Mouse (Mus musculus): ENCODE data around the gene Csrp2. TPM values are rescaled to one million over a fixed set of nuclear protein-coding genes. Genes with fewer than 3 reads are reported as not detected.
A peak's percentile ranks its signal among the peaks of the same experiment; 100 is the strongest.

Gene Csrp2
- polyA plus RNA-seq, 1 experiment from 2014 or later = 158 TPM

GRCm38 (mm10) chr10:110971998-110972397, 52.4 kb downstream of the Csrp2 start:
- WGBS = 41% methylated on average over 9 of the region's 9 CpGs
- Histone ChIP-seq H3K4me3 (ENCODE audit: low read length) (no peak overlapping the region), H3K9ac (ENCODE audit: low read depth, low read length) (no peak overlapping the region), H3K4me1 (ENCODE audit: control insufficient read depth, insufficient read depth, low read length) (no peaks in the 10 kb centered on the region), H3K27ac (ENCODE audit: low read depth, low read length) (no peak overlapping the region), H3K9me3 (ENCODE audit: control insufficient read depth, low read length) (no peaks in the 10 kb centered on the region), H3K4me2 (replicated peaks; ENCODE audit: low read depth, low read length) (no peak overlapping the region), H3K36me3 (ENCODE audit: control insufficient read depth, insufficient read depth, low read length) (peaks cover 31% of the 10 kb centered on the region), H3K27me3 (ENCODE audit: control insufficient read depth, insufficient read depth, low read length) (no peaks in the 10 kb centered on the region)
- no peak for ATAC-seq (ENCODE audit: low FRiP score, low TSS enrichment)

GRCm38 (mm10) chr10:110974463-110974862, 54.9 kb downstream of the Csrp2 start:
- no peak overlapping the region for H3K4me2 ChIP-seq (replicated peaks; ENCODE audit: low read depth, low read length)

GRCm38 (mm10) chr10:110974885-110975284, 55.3 kb downstream of the Csrp2 start:
- Histone ChIP-seq H3K27me3 (ENCODE audit: control insufficient read depth, insufficient read depth, low read length) (no peaks in the 10 kb centered on the region), H3K4me1 (ENCODE audit: control insufficient read depth, insufficient read depth, low read length) (no peaks in the 10 kb centered on the region), H3K27ac (ENCODE audit: low read depth, low read length) (no peak overlapping the region), H3K9me3 (ENCODE audit: control insufficient read depth, low read length) (no peaks in the 10 kb centered on the region), H3K4me3 (ENCODE audit: low read length) (no peak overlapping the region), H3K9ac (ENCODE audit: low read depth, low read length) (no peak overlapping the region), H3K4me2 (replicated peaks; ENCODE audit: low read depth, low read length) (no peak overlapping the region), H3K36me3 (ENCODE audit: control insufficient read depth, insufficient read depth, low read length) (peaks cover 39% of the 10 kb centered on the region)
- 91% methylated on average over 1 of the region's 1 CpGs for WGBS
- ATAC-seq (ENCODE audit: low FRiP score, low TSS enrichment) = no peak

More at GRCm38 (mm10) chr10:110974463-110974862, 54.9 kb downstream of the Csrp2 start:
- 76% methylated on average over 3 of the region's 3 CpGs for WGBS
- Histone ChIP-seq H3K9ac (ENCODE audit: low read depth, low read length) (no peak overlapping the region), H3K36me3 (ENCODE audit: control insufficient read depth, insufficient read depth, low read length) (peaks cover 38% of the 10 kb centered on the region), H3K9me3 (ENCODE audit: control insufficient read depth, low read length) (no peaks in the 10 kb centered on the region), H3K27me3 (ENCODE audit: control insufficient read depth, insufficient read depth, low read length) (no peaks in the 10 kb centered on the region), H3K4me3 (ENCODE audit: low read length) (no peak overlapping the region), H3K27ac (ENCODE audit: low read depth, low read length) (no peak overlapping the region), H3K4me1 (ENCODE audit: control insufficient read depth, insufficient read depth, low read length) (no peaks in the 10 kb centered on the region)
- ATAC-seq (ENCODE audit: low FRiP score, low TSS enrichment) = no peak

- 3% methylated on average over 1 of the region's 1 CpGs for WGBS
Observed at GRCm38 (mm10) chr10:110976046-110976445, 56.5 kb downstream of the Csrp2 start.

GRCm38 (mm10) chr10:110977379-110977778, 57.8 kb downstream of the Csrp2 start:
- Histone ChIP-seq H3K4me3 (ENCODE audit: low read length) (no peak overlapping the region), H3K4me1 (ENCODE audit: control insufficient read depth, insufficient read depth, low read length) (no peaks in the 10 kb centered on the region), H3K9me3 (ENCODE audit: control insufficient read depth, low read length) (no peaks in the 10 kb centered on the region), H3K36me3 (ENCODE audit: control insufficient read depth, insufficient read depth, low read length) (peaks cover 42% of the 10 kb centered on the region), H3K4me2 (replicated peaks; ENCODE audit: low read depth, low read length) (no peak overlapping the region), H3K27me3 (ENCODE audit: control insufficient read depth, insufficient read depth, low read length) (no peaks in the 10 kb centered on the region), H3K27ac (ENCODE audit: low read depth, low read length) (no peak overlapping the region), H3K9ac (ENCODE audit: low read depth, low read length) (no peak overlapping the region)
- WGBS = 36% methylated on average over 2 of the region's 2 CpGs
- ATAC-seq (ENCODE audit: low FRiP score, low TSS enrichment) = no peak

More at GRCm38 (mm10) chr10:110976046-110976445, 56.5 kb downstream of the Csrp2 start:
- Histone ChIP-seq H3K4me3 (ENCODE audit: low read length) (no peak overlapping the region), H3K36me3 (ENCODE audit: control insufficient read depth, insufficient read depth, low read length) (peaks cover 41% of the 10 kb centered on the region), H3K9me3 (ENCODE audit: control insufficient read depth, low read length) (no peaks in the 10 kb centered on the region), H3K9ac (ENCODE audit: low read depth, low read length) (no peak overlapping the region), H3K4me1 (ENCODE audit: control insufficient read depth, insufficient read depth, low read length) (no peaks in the 10 kb centered on the region), H3K27ac (ENCODE audit: low read depth, low read length) (no peak overlapping the region), H3K4me2 (replicated peaks; ENCODE audit: low read depth, low read length) (no peak overlapping the region), H3K27me3 (ENCODE audit: control insufficient read depth, insufficient read depth, low read length) (no peaks in the 10 kb centered on the region)
- peak; percentile 69; the same call in 1 of the 2 replicates for ATAC-seq (ENCODE audit: low FRiP score, low TSS enrichment)

- H3K4me2 ChIP-seq (replicated peaks; ENCODE audit: low read depth, low read length) = no peak overlapping the region
- H3K36me3 ChIP-seq (ENCODE audit: control insufficient read depth, insufficient read depth, low read length) = peaks cover 30% of the 10 kb centered on the region
- H3K27me3 ChIP-seq (ENCODE audit: control insufficient read depth, insufficient read depth, low read length) = no peaks in the 10 kb centered on the region
- H3K27ac ChIP-seq (ENCODE audit: low read depth, low read length) = no peak overlapping the region
- ATAC-seq (ENCODE audit: low FRiP score, low TSS enrichment) = no peak
- H3K4me1 ChIP-seq (ENCODE audit: control insufficient read depth, insufficient read depth, low read length) = no peaks in the 10 kb centered on the region
- H3K9me3 ChIP-seq (ENCODE audit: control insufficient read depth, low read length) = no peaks in the 10 kb centered on the region
- H3K9ac ChIP-seq (ENCODE audit: low read depth, low read length) = no peak overlapping the region
- WGBS = 96% methylated on average over 2 of the region's 2 CpGs
- H3K4me3 ChIP-seq (ENCODE audit: low read length) = no peak overlapping the region
Observed at GRCm38 (mm10) chr10:110979431-110979830, 59.8 kb downstream of the Csrp2 start.

GRCm38 (mm10) chr10:110980441-110980840, 60.9 kb downstream of the Csrp2 start:
- H3K9me3 ChIP-seq (ENCODE audit: control insufficient read depth, low read length) = no peaks in the 10 kb centered on the region
- no peak overlapping the region for H3K27ac ChIP-seq (ENCODE audit: low read depth, low read length)
- no peaks in the 10 kb centered on the region for H3K27me3 ChIP-seq (ENCODE audit: control insufficient read depth, insufficient read depth, low read length)
- 95% methylated on average over 6 of the region's 6 CpGs for WGBS
- H3K4me1 ChIP-seq (ENCODE audit: control insufficient read depth, insufficient read depth, low read length) = no peaks in the 10 kb centered on the region
- peaks cover 30% of the 10 kb centered on the region for H3K36me3 ChIP-seq (ENCODE audit: control insufficient read depth, insufficient read depth, low read length)
- no peak overlapping the region for H3K4me3 ChIP-seq (ENCODE audit: low read length)
- H3K4me2 ChIP-seq (replicated peaks; ENCODE audit: low read depth, low read length) = no peak overlapping the region
- no peak overlapping the region for H3K9ac ChIP-seq (ENCODE audit: low read depth, low read length)
- ATAC-seq (ENCODE audit: low FRiP score, low TSS enrichment) = no peak

- H3K4me3 ChIP-seq (ENCODE audit: low read length) = no peak overlapping the region
- H3K36me3 ChIP-seq (ENCODE audit: control insufficient read depth, insufficient read depth, low read length) = peaks cover 23% of the 10 kb centered on the region; the same call in 1 of the 2 replicates
- ATAC-seq (ENCODE audit: low FRiP score, low TSS enrichment) = no peak
- no peaks in the 10 kb centered on the region for H3K4me1 ChIP-seq (ENCODE audit: control insufficient read depth, insufficient read depth, low read length)
- H3K4me2 ChIP-seq (replicated peaks; ENCODE audit: low read depth, low read length) = no peak overlapping the region
- no peak overlapping the region for H3K27ac ChIP-seq (ENCODE audit: low read depth, low read length)
- no peaks in the 10 kb centered on the region for H3K27me3 ChIP-seq (ENCODE audit: control insufficient read depth, insufficient read depth, low read length)
- 81% methylated on average over 4 of the region's 4 CpGs for WGBS
- H3K9me3 ChIP-seq (ENCODE audit: control insufficient read depth, low read length) = no peaks in the 10 kb centered on the region
- no peak overlapping the region for H3K9ac ChIP-seq (ENCODE audit: low read depth, low read length)
Observed at GRCm38 (mm10) chr10:110982771-110983170, 63.2 kb downstream of the Csrp2 start.

- ATAC-seq (ENCODE audit: low FRiP score, low TSS enrichment) = no peak
- H3K4me3 ChIP-seq (ENCODE audit: low read length) = no peak overlapping the region
- 92% methylated on average over 17 of the region's 17 CpGs for WGBS
Observed at GRCm38 (mm10) chr10:110986682-110987081, 67.1 kb downstream of the Csrp2 start.

More at GRCm38 (mm10) chr10:110986682-110987081, 67.1 kb downstream of the Csrp2 start:
- H3K9ac ChIP-seq (ENCODE audit: low read depth, low read length) = no peak overlapping the region
- H3K4me1 ChIP-seq (ENCODE audit: control insufficient read depth, insufficient read depth, low read length) = 0 out of 2 replicates have a peak, but pooled peaks cover 2% of the 10 kb centered on the region
- H3K27me3 ChIP-seq (ENCODE audit: control insufficient read depth, insufficient read depth, low read length) = no peaks in the 10 kb centered on the region
- peaks cover 3% of the 10 kb centered on the region; the same call in 1 of the 2 replicates for H3K36me3 ChIP-seq (ENCODE audit: control insufficient read depth, insufficient read depth, low read length)
- H3K4me2 ChIP-seq (replicated peaks; ENCODE audit: low read depth, low read length) = no peak overlapping the region
- no peaks in the 10 kb centered on the region for H3K9me3 ChIP-seq (ENCODE audit: control insufficient read depth, low read length)
- H3K27ac ChIP-seq (ENCODE audit: low read depth, low read length) = no peak overlapping the region

Measured in kidney, embryonic 14.5 days (tissue).